Mouse (Mus musculus) hindbrain, embryonic 15.5 days (tissue): ENCODE results near the gene Trpt1. TPM values are rescaled to one million over a fixed set of nuclear protein-coding genes. Genes with fewer than 3 reads are reported as not detected.

Source experiments
- ATAC-seq: fragments of 200-750 bp; cut with Nextera tagmentation; 2 replicates; pipeline ENCODE4 v1.8.0; 2017; ENCODE audit warnings: low read depth, moderate number of reproducible peaks, moderate TSS enrichment; ENCODE audit not compliant: low FRiP score
- H3K27ac ChIP-seq: fragments of 300-500 bp; sonication (generic); replicated peaks from 2 replicates; pipeline ENCODE4 v1.5.1; 2015; ENCODE audit warnings: mild to moderate bottlenecking, inconsistent platforms
- H3K27me3 ChIP-seq: fragments of 300-500 bp; sonication (generic); 2 replicates; pipeline ENCODE4 v1.6.1; 2015; ENCODE audit warnings: control low read depth, inconsistent platforms
- H3K36me3 ChIP-seq: fragments of 300-500 bp; sonication (generic); 2 replicates; pipeline ENCODE4 v1.6.1; 2015; ENCODE audit warnings: control low read depth, inconsistent platforms
- H3K4me1 ChIP-seq: fragments of 300-500 bp; sonication (generic); replicated peaks from 2 replicates; pipeline ENCODE4 v1.6.1; 2015; ENCODE audit warnings: control low read depth, inconsistent platforms
- H3K4me2 ChIP-seq: fragments of 300-500 bp; sonication (generic); 2 replicates; pipeline ENCODE4 v1.6.1; 2015; ENCODE audit warnings: moderate library complexity, mild to moderate bottlenecking, inconsistent platforms
- H3K4me3 ChIP-seq: fragments of 300-500 bp; sonication (generic); 2 replicates; pipeline ENCODE4 v1.5.1; 2015; ENCODE audit warnings: mild to moderate bottlenecking, inconsistent platforms
- H3K9ac ChIP-seq: fragments of 300-500 bp; sonication (generic); 2 replicates; pipeline ENCODE4 v1.6.1; 2015; ENCODE audit warnings: inconsistent platforms
- H3K9me3 ChIP-seq: fragments of 300-500 bp; sonication (generic); 2 replicates; pipeline ENCODE4 v1.6.1; 2016; ENCODE audit warnings: control low read depth, inconsistent platforms
- WGBS: fragments of 180-500 bp; shearing (Covaris S2); methylation state at CpG from one replicate; pipeline ENCODE4 v1.1.7; 2015; 5-methylcytosine and 5-hydroxymethylcytosine counted together
- polyA plus RNA-seq: library from polyadenylated mRNA; unstranded; fragments of >200 nt; fragmentation: Nextera tagmentation; extraction: Ambion mirVana; gene quantifications from 2 replicates; pipeline ENCODE4 v1.2.1, GENCODE M21; 2015

Gene Trpt1
- polyA plus RNA-seq, 1 experiment from 2014 or later: 21.8 TPM

- H3K9ac ChIP-seq: no peak overlapping the region
- H3K27me3 ChIP-seq: peaks cover 16% of the 10 kb centered on the region
- no peak for ATAC-seq
- H3K36me3 ChIP-seq: no peaks in the 10 kb centered on the region
- peak overlapping the region; percentile 55 for H3K4me2 ChIP-seq
- H3K4me3 ChIP-seq: peak overlapping the region; percentile 38
- 17% methylated on average over 15 of the region's 15 CpGs for WGBS
- H3K4me1 ChIP-seq: peaks cover 14% of the 10 kb centered on the region
- H3K9me3 ChIP-seq: no peaks in the 10 kb centered on the region
- H3K27ac ChIP-seq: no peak overlapping the region
Measured at GRCm38 (mm10) chr19:6968491-6969271, 27.2 kb upstream of the Trpt1 start.

GRCm38 (mm10) chr19:6969291-6969664 lies 26.7 kb upstream of the Trpt1 start:
- Histone ChIP-seq H3K9me3 (no peaks in the 10 kb centered on the region), H3K9ac (0 out of 2 replicates have a peak overlapping the region, but pooled peaks have one; percentile 24), H3K27me3 (peaks cover 16% of the 10 kb centered on the region), H3K36me3 (no peaks in the 10 kb centered on the region), H3K4me2 (peak overlapping the region; percentile 55), H3K4me3 (peak overlapping the region; percentile 38), H3K4me1 (peaks cover 19% of the 10 kb centered on the region), H3K27ac (no peak overlapping the region)
- 1% methylated on average over 11 of the region's 20 CpGs for WGBS
- no peak for ATAC-seq

GRCm38 (mm10) chr19:6969665-6970381 lies 26.1 kb upstream of the Trpt1 start:
- Histone ChIP-seq H3K36me3 (no peaks in the 10 kb centered on the region), H3K4me1 (peaks cover 19% of the 10 kb centered on the region), H3K9me3 (no peaks in the 10 kb centered on the region), H3K4me3 (peak overlapping the region; percentile 38), H3K4me2 (peak overlapping the region; percentile 55), H3K27ac (no peak overlapping the region), H3K9ac (0 out of 2 replicates have a peak overlapping the region, but pooled peaks have one; percentile 24), H3K27me3 (peaks cover 16% of the 10 kb centered on the region)
- ATAC-seq: no peak
- WGBS: 1% methylated on average over 41 of the region's 55 CpGs

GRCm38 (mm10) chr19:6970460-6971085 lies 25.4 kb upstream of the Trpt1 start:
- no peaks in the 10 kb centered on the region for H3K36me3 ChIP-seq
- H3K27ac ChIP-seq: no peak overlapping the region
- H3K4me2 ChIP-seq: peak overlapping the region; percentile 55; the same call in 1 of the 2 replicates
- no peak for ATAC-seq
- 22% methylated on average over 11 of the region's 11 CpGs for WGBS
- H3K9me3 ChIP-seq: no peaks in the 10 kb centered on the region
- peaks cover 19% of the 10 kb centered on the region for H3K4me1 ChIP-seq
- H3K9ac ChIP-seq: no peak overlapping the region
- H3K27me3 ChIP-seq: peaks cover 16% of the 10 kb centered on the region
- 0 out of 2 replicates have a peak overlapping the region, but pooled peaks have one; percentile 38 for H3K4me3 ChIP-seq

- Histone ChIP-seq H3K27me3 (peaks cover 16% of the 10 kb centered on the region), H3K9ac (no peak overlapping the region), H3K27ac (no peak overlapping the region), H3K4me1 (peaks cover 28% of the 10 kb centered on the region), H3K4me3 (no peak overlapping the region), H3K4me2 (no peak overlapping the region), H3K9me3 (no peaks in the 10 kb centered on the region), H3K36me3 (no peaks in the 10 kb centered on the region)
- 35% methylated on average over 6 of the region's 6 CpGs for WGBS
- ATAC-seq: no peak
Measured at GRCm38 (mm10) chr19:6971644-6972043, 24.3 kb upstream of the Trpt1 start.

- H3K4me1 ChIP-seq: peaks cover 36% of the 10 kb centered on the region
- 84% methylated on average over 13 of the region's 13 CpGs for WGBS
- peaks cover 16% of the 10 kb centered on the region for H3K27me3 ChIP-seq
- no peak overlapping the region for H3K9ac ChIP-seq
- no peak for ATAC-seq
- H3K4me2 ChIP-seq: no peak overlapping the region
- H3K4me3 ChIP-seq: no peak overlapping the region
- H3K36me3 ChIP-seq: no peaks in the 10 kb centered on the region
- no peaks in the 10 kb centered on the region for H3K9me3 ChIP-seq
- no peak overlapping the region for H3K27ac ChIP-seq
Measured at GRCm38 (mm10) chr19:6972247-6972917, 23.5 kb upstream of the Trpt1 start.

- Histone ChIP-seq H3K4me1 (peaks cover 49% of the 10 kb centered on the region), H3K4me3 (peak overlapping the region; percentile 69), H3K4me2 (peak overlapping the region; percentile 87), H3K9me3 (no peaks in the 10 kb centered on the region), H3K36me3 (no peaks in the 10 kb centered on the region), H3K27me3 (peaks cover 11% of the 10 kb centered on the region; the same call in 1 of the 2 replicates), H3K9ac (peak overlapping the region; percentile 58), H3K27ac (peak overlapping the region; percentile 91)
- 40% methylated on average over 12 of the region's 12 CpGs for WGBS
- ATAC-seq: no peak
Measured at GRCm38 (mm10) chr19:6973581-6974190, 22.2 kb upstream of the Trpt1 start.

GRCm38 (mm10) chr19:6974211-6975205 lies 21.4 kb upstream of the Trpt1 start, which contains the start of gene Ppp1r14b:
Gene Ppp1r14b (plus strand): TSS chr19:6974968.
- Histone ChIP-seq H3K4me3 (peak within 1 kb of the TSS; percentile 69), H3K9me3 (no peaks in the 10 kb centered on the region), H3K27me3 (peaks cover 7% of the 10 kb centered on the region; the same call in 1 of the 2 replicates), H3K4me1 (peaks cover 55% of the 10 kb centered on the region), H3K36me3 (no peaks in the 10 kb centered on the region), H3K4me2 (peak within 1 kb of the TSS; percentile 87), H3K27ac (peak within 1 kb of the TSS; percentile 91), H3K9ac (peak within 1 kb of the TSS; percentile 58)
- WGBS: under 1% methylated on average over 72 of the region's 84 CpGs
- peak; percentile 67 for ATAC-seq

GRCm38 (mm10) chr19:6975537-6976521 lies 20.1 kb upstream of the Trpt1 start, which contains the start of gene Plcb3:
Gene Plcb3 (minus strand): TSS chr19:6976470.
- peaks cover 45% of the 10 kb centered on the region for H3K4me1 ChIP-seq
- ATAC-seq: no peak

More at GRCm38 (mm10) chr19:6975537-6976521, 20.1 kb upstream of the Trpt1 start, which contains the start of gene Plcb3:
- Histone ChIP-seq H3K9ac (peak within 1 kb of the TSS; percentile 58), H3K4me2 (peak within 1 kb of the TSS; percentile 87), H3K36me3 (no peaks in the 10 kb centered on the region), H3K27ac (peak within 1 kb of the TSS; percentile 91), H3K9me3 (no peaks in the 10 kb centered on the region), H3K27me3 (peaks cover 3% of the 10 kb centered on the region; the same call in 1 of the 2 replicates), H3K4me3 (peak within 1 kb of the TSS; percentile 69)
- 0% methylated on average over 16 of the region's 16 CpGs for WGBS
